Mouse (Mus musculus) left cerebral cortex, postnatal 4 days (tissue): ENCODE data around the gene Taf1d. TPM values are rescaled to one million over a fixed set of nuclear protein-coding genes. Genes with fewer than 3 reads are reported as not detected.
A peak's percentile ranks its signal among the peaks of the same experiment; 100 is the strongest.
"Not testable (repeated sequence)": the region's sequence is repeated elsewhere in the genome, so short reads cannot be mapped to it uniquely, and the experiment has no call there.

Source experiments
- DNase-seq: peaks from one replicate; pipeline ENCODE4 v3.0.0-alpha.2; 2022
- intact Hi-C: fragments of 180-260 bp; cut with DNase I; formaldehyde crosslinking; loops from one replicate; pipeline ENCODE4 v1.15.1; 2025
- total RNA-seq, 2 experiments: library from RNA; stranded (reverse); gene quantifications; 2 replicates each; pipeline ENCODE4 v1.2.3; 2021

Taf1d gene
- total RNA-seq = 10 to 100 TPM; 66.8 to 67.2 TPM

- peak; percentile 98 for DNase-seq
- intact Hi-C loops = no loop called here
These were observed at the start of gene Taf1d for GRCm38 (mm10) chr9:15305503-15306397. Gene Taf1d, plus strand, starts transcription at chr9:15306214.

GRCm38 (mm10) chr9:15256214-15256613 is 49.8 kb upstream of the Taf1d start:
- intact Hi-C loops = no loop called here
- DNase-seq = no peak

GRCm38 (mm10) chr9:15261980-15262379 is 44.0 kb upstream of the Taf1d start:
- intact Hi-C loops = no loop called here
- no peak for DNase-seq

GRCm38 (mm10) chr9:15263487-15263886 is 42.5 kb upstream of the Taf1d start:
- intact Hi-C loops = no loop called here
- DNase-seq = no peak

- intact Hi-C loops = loop anchor here (5.0 kb wide), 1 partner anchor 38 kb away; no protein-coding TSS in a partner anchor
- DNase-seq = no peak
These were observed 32.0 kb upstream of the Taf1d start for GRCm38 (mm10) chr9:15273981-15274380.

GRCm38 (mm10) chr9:15276855-15277254 is 29.2 kb upstream of the Taf1d start:
- intact Hi-C loops = no loop called here
- no peak for DNase-seq

GRCm38 (mm10) chr9:15278343-15278742 is 27.7 kb upstream of the Taf1d start:
- intact Hi-C loops = no loop called here
- DNase-seq = no peak

- intact Hi-C loops = no loop called here
- no peak for DNase-seq
These were observed 26.8 kb upstream of the Taf1d start for GRCm38 (mm10) chr9:15279139-15279648.

GRCm38 (mm10) chr9:15279649-15280490 is 26.1 kb upstream of the Taf1d start, which contains the start of gene Med17:
Gene Med17, minus strand, starts transcription at chr9:15279931.
- intact Hi-C loops = no loop called here
- DNase-seq = peak; percentile 94

- no peak for DNase-seq
- intact Hi-C loops = no loop called here
These were observed 25.5 kb upstream of the Taf1d start for GRCm38 (mm10) chr9:15280491-15280879.

GRCm38 (mm10) chr9:15285443-15285842 is 20.6 kb upstream of the Taf1d start:
- intact Hi-C loops = no loop called here

GRCm38 (mm10) chr9:15287846-15288245 is 18.2 kb upstream of the Taf1d start:
- no peak for DNase-seq
- intact Hi-C loops = no loop called here

More at GRCm38 (mm10) chr9:15285443-15285842, 20.6 kb upstream of the Taf1d start:
- no peak for DNase-seq

GRCm38 (mm10) chr9:15288402-15288801 is 17.6 kb upstream of the Taf1d start:
- no peak for DNase-seq
- intact Hi-C loops = no loop called here

GRCm38 (mm10) chr9:15289251-15289650 is 16.8 kb upstream of the Taf1d start:
- intact Hi-C loops = no loop called here
- no peak for DNase-seq

GRCm38 (mm10) chr9:15297112-15297511 is 8.9 kb upstream of the Taf1d start:
- no peak for DNase-seq
- intact Hi-C loops = no loop called here

GRCm38 (mm10) chr9:15298451-15298850 is 7.6 kb upstream of the Taf1d start:
- DNase-seq = no peak
- intact Hi-C loops = no loop called here

- DNase-seq = no peak
- intact Hi-C loops = no loop called here
These were observed 6.0 kb upstream of the Taf1d start for GRCm38 (mm10) chr9:15300056-15300455.

- intact Hi-C loops = no loop called here
- DNase-seq = peak; percentile 6
These were observed 4.6 kb upstream of the Taf1d start for GRCm38 (mm10) chr9:15301399-15301798.

- intact Hi-C loops, DNase-seq: not testable (repeated sequence)
These were observed 4.0 kb upstream of the Taf1d start for GRCm38 (mm10) chr9:15302006-15302405.

- DNase-seq = no peak
- intact Hi-C loops = no loop called here
These were observed 3.1 kb upstream of the Taf1d start for GRCm38 (mm10) chr9:15302881-15303280.
